Mouse (Mus musculus): Measurements from ENCODE around the gene Adipor1.

DNA sequence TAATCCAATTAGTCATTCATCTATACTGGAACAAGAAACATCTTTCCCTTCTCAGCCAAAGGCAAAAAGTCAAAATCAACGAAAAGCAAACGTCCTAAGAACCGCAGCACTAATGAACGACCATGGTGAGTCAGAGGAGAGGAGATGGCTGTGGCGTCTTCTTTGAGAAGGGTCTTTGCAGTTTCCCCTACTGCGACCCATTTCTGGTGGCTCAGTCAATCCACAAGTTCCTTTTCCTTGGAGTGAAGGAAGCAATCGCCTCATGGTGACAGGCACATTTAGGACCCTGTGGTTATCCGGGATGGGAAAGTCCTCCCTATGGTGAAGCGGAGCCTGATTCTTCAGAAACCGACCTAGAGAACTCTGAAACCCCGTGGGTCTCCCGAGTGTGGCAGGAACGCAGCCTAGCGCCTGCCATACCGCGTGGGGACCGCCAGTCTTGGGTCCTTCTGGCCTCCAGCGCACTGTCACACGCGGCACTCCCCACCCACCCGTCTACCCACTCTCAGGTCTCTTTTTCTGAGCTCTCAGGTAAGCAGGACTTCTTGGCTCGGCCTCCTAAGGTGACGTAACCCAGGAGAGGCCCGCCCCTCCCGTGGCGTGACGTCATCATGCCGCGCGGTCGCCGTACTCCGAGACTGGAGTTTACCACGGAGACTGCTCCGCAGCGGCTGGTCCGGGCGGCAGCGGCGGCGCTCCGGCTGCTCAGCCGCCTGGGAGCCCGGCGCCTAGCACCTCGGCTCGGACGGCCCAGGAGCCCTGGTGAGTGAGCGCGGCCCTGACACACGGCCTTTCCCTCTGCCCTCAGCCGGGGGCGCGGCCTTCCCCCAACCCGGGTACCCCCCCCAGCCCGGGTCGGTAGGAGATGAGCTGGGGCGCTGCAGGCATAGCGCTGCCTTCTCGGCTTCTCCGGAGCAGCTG is 40.0 kb downstream of the Adipor1 start, which contains the start of gene Klhl12:
- TF ChIP-seq CTCF (IDR thresholded peaks at IDR 0.05; ENCODE audit: borderline replicate concordance, extremely low read depth, insufficient read depth, insufficient read length) = peak; percentile 29; the same call in 1 of the 2 replicates
- TF ChIP-seq POLR2A (IDR thresholded peaks at IDR 0.05; ENCODE audit: borderline replicate concordance, extremely low read depth, insufficient read depth, insufficient read length, poor library complexity, severe bottlenecking) = peak; percentile 79
